Mouse (Mus musculus) liver, embryonic 12.5 days (tissue): Measurements from ENCODE around the gene 0610010K14Rik. TPM values are rescaled to one million over a fixed set of nuclear protein-coding genes. Genes with fewer than 3 reads are reported as not detected.

Source experiments
- ATAC-seq: fragments of 200-750 bp; cut with Nextera tagmentation; 2 replicates; pipeline ENCODE4 v1.8.0; 2017; ENCODE audit warnings: moderate number of reproducible peaks, mild to moderate bottlenecking, moderate library complexity
- H3K27ac ChIP-seq: fragments of 300-500 bp; sonication (generic); 2 replicates; pipeline ENCODE4 v1.5.1; 2016; ENCODE audit warnings: mild to moderate bottlenecking
- H3K27me3 ChIP-seq: fragments of 300-500 bp; sonication (generic); replicated peaks from 2 replicates; pipeline ENCODE4 v1.6.1; 2016; ENCODE audit warnings: mild to moderate bottlenecking, moderate library complexity
- H3K36me3 ChIP-seq: fragments of 300-500 bp; sonication (generic); 2 replicates; pipeline ENCODE4 v1.6.1; 2016; ENCODE audit warnings: mild to moderate bottlenecking, moderate library complexity
- H3K4me1 ChIP-seq: fragments of 300-500 bp; sonication (generic); 2 replicates; pipeline ENCODE4 v1.6.1; 2016
- H3K4me2 ChIP-seq: fragments of 300-500 bp; sonication (generic); 2 replicates; pipeline ENCODE4 v1.6.1; 2016; ENCODE audit warnings: mild to moderate bottlenecking, moderate library complexity
- H3K4me3 ChIP-seq: fragments of 300-500 bp; sonication (generic); 2 replicates; pipeline ENCODE4 v1.5.1; 2016; ENCODE audit warnings: mild to moderate bottlenecking, moderate library complexity
- H3K9ac ChIP-seq: fragments of 300-500 bp; sonication (generic); 2 replicates; pipeline ENCODE4 v1.6.1; 2016; ENCODE audit warnings: mild to moderate bottlenecking, moderate library complexity
- H3K9me3 ChIP-seq: fragments of 300-500 bp; sonication (generic); replicated peaks from 2 replicates; pipeline ENCODE4 v1.6.1; 2016; ENCODE audit warnings: mild to moderate bottlenecking, moderate library complexity
- WGBS: fragments of 180-500 bp; shearing (Covaris S2); methylation state at CpG from one replicate; pipeline ENCODE4 v1.1.7; 2016; ENCODE audit not compliant: insufficient replicate concordance; 5-methylcytosine and 5-hydroxymethylcytosine counted together
- polyA plus RNA-seq: library from polyadenylated mRNA; unstranded; fragments of >200 nt; fragmentation: Nextera tagmentation; extraction: Ambion mirVana; gene quantifications from 2 replicates; pipeline ENCODE4 v1.2.1, GENCODE M21; 2016

Gene 0610010K14Rik
- polyA plus RNA-seq, 1 experiment from 2014 or later, result 104 TPM

GRCm38 (mm10) chr11:70221603-70222500 lies 15.9 kb downstream of the 0610010K14Rik start:
- no peaks in the 10 kb centered on the region for H3K9me3 ChIP-seq
- peak overlapping the region; percentile 76 for H3K4me3 ChIP-seq
- H3K27ac ChIP-seq, result peak overlapping the region; percentile 97
- peaks cover 22% of the 10 kb centered on the region for H3K27me3 ChIP-seq
- peaks cover 78% of the 10 kb centered on the region for H3K4me1 ChIP-seq
- H3K4me2 ChIP-seq, result peak overlapping the region; percentile 97
- peaks cover 16% of the 10 kb centered on the region for H3K36me3 ChIP-seq
- peak; percentile 85 for ATAC-seq
- 3% methylated on average over 14 of the region's 14 CpGs for WGBS
- H3K9ac ChIP-seq, result peak overlapping the region; percentile 88

- under 1% methylated on average over 28 of the region's 28 CpGs for WGBS
- ATAC-seq, result peak; percentile 87
- Histone ChIP-seq H3K4me1 (peaks cover 69% of the 10 kb centered on the region), H3K27ac (peak within 1 kb of the TSS; percentile 97), H3K4me2 (peak within 1 kb of the TSS; percentile 97), H3K36me3 (peaks cover 20% of the 10 kb centered on the region), H3K9me3 (no peaks in the 10 kb centered on the region), H3K4me3 (peak within 1 kb of the TSS; percentile 76), H3K27me3 (peaks cover 22% of the 10 kb centered on the region), H3K9ac (peak within 1 kb of the TSS; percentile 88)
Measured at GRCm38 (mm10) chr11:70220731-70221602, 16.7 kb downstream of the 0610010K14Rik start, which contains the start of gene Slc16a13. TSS of gene Slc16a13 (minus strand) at chr11:70221064.

- Histone ChIP-seq H3K27me3 (peaks cover 22% of the 10 kb centered on the region), H3K9ac (peak overlapping the region; percentile 88), H3K27ac (peak overlapping the region; percentile 97), H3K36me3 (peaks cover 20% of the 10 kb centered on the region), H3K4me3 (peak overlapping the region; percentile 76), H3K4me1 (peaks cover 66% of the 10 kb centered on the region), H3K9me3 (no peaks in the 10 kb centered on the region), H3K4me2 (peak overlapping the region; percentile 97)
- 2% methylated on average over 24 of the region's 24 CpGs for WGBS
- ATAC-seq, result no peak
Measured at GRCm38 (mm10) chr11:70220323-70220722, 17.4 kb downstream of the 0610010K14Rik start.

- Histone ChIP-seq H3K4me2 (peak overlapping the region; percentile 97), H3K4me1 (peaks cover 66% of the 10 kb centered on the region), H3K27ac (peak overlapping the region; percentile 97), H3K9me3 (no peaks in the 10 kb centered on the region), H3K9ac (peak overlapping the region; percentile 88), H3K4me3 (peak overlapping the region; percentile 76), H3K36me3 (peaks cover 20% of the 10 kb centered on the region), H3K27me3 (peaks cover 26% of the 10 kb centered on the region)
- ATAC-seq, result no peak
- 53% methylated on average over 7 of the region's 7 CpGs for WGBS
Measured at GRCm38 (mm10) chr11:70219873-70220272, 17.8 kb downstream of the 0610010K14Rik start.

- H3K9ac ChIP-seq, result no peak overlapping the region
- H3K27me3 ChIP-seq, result peaks cover 36% of the 10 kb centered on the region
- peaks cover 20% of the 10 kb centered on the region for H3K36me3 ChIP-seq
- WGBS, result 83% methylated on average over 15 of the region's 15 CpGs
- no peaks in the 10 kb centered on the region for H3K9me3 ChIP-seq
- peak overlapping the region; percentile 76 for H3K4me3 ChIP-seq
- H3K4me2 ChIP-seq, result peak overlapping the region; percentile 97
- peaks cover 66% of the 10 kb centered on the region for H3K4me1 ChIP-seq
- ATAC-seq, result no peak
- peak overlapping the region; percentile 32; the same call in 1 of the 2 replicates for H3K27ac ChIP-seq
Measured at GRCm38 (mm10) chr11:70218741-70219470, 18.8 kb downstream of the 0610010K14Rik start.

- Histone ChIP-seq H3K27me3 (peaks cover 44% of the 10 kb centered on the region), H3K36me3 (peaks cover 20% of the 10 kb centered on the region), H3K9ac (no peak overlapping the region), H3K27ac (0 out of 2 replicates have a peak overlapping the region, but pooled peaks have one; percentile 32), H3K4me2 (peak overlapping the region; percentile 97; the same call in 1 of the 2 replicates), H3K9me3 (no peaks in the 10 kb centered on the region), H3K4me1 (peaks cover 63% of the 10 kb centered on the region), H3K4me3 (no peak overlapping the region)
- WGBS, result 60% methylated on average over 4 of the region's 4 CpGs
- no peak for ATAC-seq
Measured at GRCm38 (mm10) chr11:70218039-70218438, 19.7 kb downstream of the 0610010K14Rik start.

- peaks cover 20% of the 10 kb centered on the region for H3K36me3 ChIP-seq
- H3K9me3 ChIP-seq, result no peaks in the 10 kb centered on the region
- no peak overlapping the region for H3K9ac ChIP-seq
- peaks cover 50% of the 10 kb centered on the region for H3K4me1 ChIP-seq
- no peak overlapping the region for H3K4me3 ChIP-seq
- H3K4me2 ChIP-seq, result no peak overlapping the region
- peaks cover 62% of the 10 kb centered on the region for H3K27me3 ChIP-seq
- H3K27ac ChIP-seq, result no peak overlapping the region
- ATAC-seq, result no peak
- WGBS, result 62% methylated on average over 3 of the region's 3 CpGs
Measured at GRCm38 (mm10) chr11:70216103-70216502, 21.6 kb downstream of the 0610010K14Rik start.

GRCm38 (mm10) chr11:70215301-70215700 lies 22.4 kb downstream of the 0610010K14Rik start:
- 23% methylated on average over 22 of the region's 22 CpGs for WGBS
- peaks cover 49% of the 10 kb centered on the region for H3K4me1 ChIP-seq
- peaks cover 20% of the 10 kb centered on the region for H3K36me3 ChIP-seq
- H3K27me3 ChIP-seq, result peaks cover 70% of the 10 kb centered on the region
- no peak overlapping the region for H3K27ac ChIP-seq
- H3K4me2 ChIP-seq, result no peak overlapping the region
- H3K9ac ChIP-seq, result no peak overlapping the region
- no peak overlapping the region for H3K4me3 ChIP-seq
- H3K9me3 ChIP-seq, result no peaks in the 10 kb centered on the region
- ATAC-seq, result no peak

GRCm38 (mm10) chr11:70214856-70215209 lies 22.9 kb downstream of the 0610010K14Rik start:
- 4% methylated on average over 18 of the region's 18 CpGs for WGBS
- Histone ChIP-seq H3K4me3 (peak overlapping the region; percentile 41), H3K27me3 (peaks cover 70% of the 10 kb centered on the region), H3K9ac (no peak overlapping the region), H3K9me3 (no peaks in the 10 kb centered on the region), H3K27ac (no peak overlapping the region), H3K4me1 (peaks cover 44% of the 10 kb centered on the region), H3K4me2 (peak overlapping the region; percentile 60), H3K36me3 (peaks cover 20% of the 10 kb centered on the region)
- no peak for ATAC-seq

GRCm38 (mm10) chr11:70214191-70214855 lies 23.4 kb downstream of the 0610010K14Rik start:
- ATAC-seq, result no peak; the same call in 1 of the 2 replicates
- H3K36me3 ChIP-seq, result peaks cover 20% of the 10 kb centered on the region
- no peaks in the 10 kb centered on the region for H3K9me3 ChIP-seq
- H3K4me3 ChIP-seq, result peak overlapping the region; percentile 41
- H3K4me2 ChIP-seq, result peak overlapping the region; percentile 60
- peaks cover 72% of the 10 kb centered on the region for H3K27me3 ChIP-seq
- H3K4me1 ChIP-seq, result peaks cover 39% of the 10 kb centered on the region
- WGBS, result 3% methylated on average over 46 of the region's 46 CpGs
- no peak overlapping the region for H3K27ac ChIP-seq
- H3K9ac ChIP-seq, result peak overlapping the region; percentile 37; the same call in 1 of the 2 replicates

GRCm38 (mm10) chr11:70213736-70214135 lies 24.0 kb downstream of the 0610010K14Rik start:
- no peak for ATAC-seq
- Histone ChIP-seq H3K27me3 (peaks cover 74% of the 10 kb centered on the region), H3K36me3 (peaks cover 20% of the 10 kb centered on the region), H3K9me3 (no peaks in the 10 kb centered on the region), H3K9ac (no peak overlapping the region), H3K4me3 (peak overlapping the region; percentile 41), H3K27ac (no peak overlapping the region), H3K4me2 (peak overlapping the region; percentile 60), H3K4me1 (peaks cover 33% of the 10 kb centered on the region)
- 14% methylated on average over 26 of the region's 26 CpGs for WGBS
